Mouse (Mus musculus) forebrain, embryonic 13.5 days (tissue): ENCODE measurements at regions not wholly inside any gene's neighbourhood (a gene's known extent, or its start where the extent isn't known, plus 50 kb on each side); places are given as distances from the start of the nearest gene placed in this dataset.

ENCODE experiments used
- ATAC-seq: fragments of 200-750 bp; cut with Nextera tagmentation; 2 replicates; pipeline ENCODE4 v1.8.0; 2017
- H3K27ac ChIP-seq: fragments of 300-500 bp; sonication (generic); 2 replicates; pipeline ENCODE4 v1.5.1; 2015; ENCODE audit warnings: inconsistent platforms, mild to moderate bottlenecking, moderate library complexity
- H3K27me3 ChIP-seq: fragments of 300-500 bp; sonication (generic); 2 replicates; pipeline ENCODE4 v1.6.1; 2015; ENCODE audit warnings: mild to moderate bottlenecking, inconsistent platforms
- H3K36me3 ChIP-seq: fragments of 300-500 bp; sonication (generic); 2 replicates; pipeline ENCODE4 v1.6.1; 2015; ENCODE audit warnings: mild to moderate bottlenecking, inconsistent platforms; ENCODE audit not compliant: poor library complexity, severe bottlenecking
- H3K4me1 ChIP-seq: fragments of 300-500 bp; sonication (generic); 2 replicates; pipeline ENCODE4 v1.6.1; 2015; ENCODE audit warnings: inconsistent platforms
- H3K4me2 ChIP-seq: fragments of 300-500 bp; sonication (generic); 2 replicates; pipeline ENCODE4 v1.6.1; 2015; ENCODE audit warnings: inconsistent platforms, mild to moderate bottlenecking, moderate library complexity
- H3K4me3 ChIP-seq: fragments of 300-500 bp; sonication (generic); 2 replicates; pipeline ENCODE4 v1.5.1; 2015; ENCODE audit warnings: mild to moderate bottlenecking, inconsistent platforms
- H3K9ac ChIP-seq: fragments of 300-500 bp; sonication (generic); 2 replicates; pipeline ENCODE4 v1.6.1; 2015; ENCODE audit warnings: mild to moderate bottlenecking, inconsistent platforms
- H3K9me3 ChIP-seq: fragments of 300-500 bp; sonication (generic); replicated peaks from 2 replicates; pipeline ENCODE4 v1.6.1; 2016; ENCODE audit warnings: inconsistent platforms
- WGBS: fragments of 180-500 bp; shearing (Covaris S2); methylation state at CpG from one replicate; pipeline ENCODE4 v1.1.7; 2015; 5-methylcytosine and 5-hydroxymethylcytosine counted together

DNA sequence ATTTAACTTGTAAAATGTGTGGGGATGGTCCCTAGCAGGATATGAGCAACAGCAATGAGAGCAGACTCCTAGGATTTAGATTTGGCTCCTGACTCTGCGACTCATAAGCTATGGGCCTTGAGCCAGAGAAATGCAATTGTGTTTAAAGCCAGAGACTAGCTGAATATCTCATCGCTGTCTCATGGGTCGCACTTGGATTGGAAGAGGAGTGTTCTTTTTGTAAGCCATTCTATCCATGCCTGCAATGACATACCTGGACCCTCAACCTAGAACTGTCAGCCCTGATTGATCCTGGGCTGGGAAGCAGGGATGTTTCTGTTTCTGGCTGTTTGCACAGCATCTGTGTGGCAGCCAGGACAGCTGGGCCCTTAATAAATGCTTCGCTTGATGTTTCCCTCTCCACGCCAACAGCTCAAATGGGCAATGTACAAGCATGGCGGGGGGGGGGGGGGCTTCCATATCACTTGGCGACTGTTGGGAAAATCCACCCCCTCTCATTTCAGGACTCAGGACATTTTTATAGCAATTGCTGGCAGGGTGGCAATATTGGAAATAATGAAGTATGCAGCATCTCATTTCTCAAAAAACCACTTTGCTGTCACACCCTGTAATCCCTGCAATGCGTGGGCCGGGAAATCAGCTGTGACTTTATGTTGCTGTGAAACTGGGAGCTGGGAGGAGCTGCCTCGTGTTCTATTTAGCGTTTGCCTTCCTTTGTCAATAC lies 338.0 kb downstream of the Hs3st1 start:
- Histone ChIP-seq H3K9me3 (no peaks in the 10 kb centered on the region), H3K4me2 (no peak overlapping the region), H3K4me3 (no peak overlapping the region), H3K27me3 (no peaks in the 10 kb centered on the region), H3K27ac (peak overlapping the region; percentile 12; the same call in 1 of the 2 replicates), H3K4me1 (peaks cover 22% of the 10 kb centered on the region), H3K36me3 (no peaks in the 10 kb centered on the region), H3K9ac (no peak overlapping the region)
- peak; percentile 42; the same call in 1 of the 2 replicates for ATAC-seq
- WGBS, result 39% methylated on average over 11 of the region's 11 CpGs

DNA sequence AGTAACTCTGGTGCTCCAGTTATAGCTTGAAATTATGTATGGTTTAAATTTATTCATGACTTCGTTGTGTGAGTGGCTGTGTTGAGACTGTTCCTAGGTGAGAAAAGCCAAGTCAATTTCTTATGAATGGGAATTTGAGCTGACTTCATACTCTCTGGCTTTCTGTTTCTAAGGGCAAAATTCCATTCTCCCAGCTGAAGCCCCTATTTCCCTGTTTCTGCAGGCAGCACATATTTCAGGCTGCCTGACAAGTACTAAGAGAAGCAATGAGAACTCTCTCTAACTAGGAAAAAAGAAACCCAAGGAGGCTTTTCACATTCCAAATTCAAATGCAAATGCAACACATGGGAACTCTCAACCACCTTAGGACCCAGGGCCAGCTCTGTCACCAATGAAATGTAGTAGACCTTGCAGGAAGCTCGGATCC lies 338.7 kb downstream of the Hs3st1 start:
- WGBS, result 51% methylated on average over 2 of the region's 2 CpGs

DNA sequence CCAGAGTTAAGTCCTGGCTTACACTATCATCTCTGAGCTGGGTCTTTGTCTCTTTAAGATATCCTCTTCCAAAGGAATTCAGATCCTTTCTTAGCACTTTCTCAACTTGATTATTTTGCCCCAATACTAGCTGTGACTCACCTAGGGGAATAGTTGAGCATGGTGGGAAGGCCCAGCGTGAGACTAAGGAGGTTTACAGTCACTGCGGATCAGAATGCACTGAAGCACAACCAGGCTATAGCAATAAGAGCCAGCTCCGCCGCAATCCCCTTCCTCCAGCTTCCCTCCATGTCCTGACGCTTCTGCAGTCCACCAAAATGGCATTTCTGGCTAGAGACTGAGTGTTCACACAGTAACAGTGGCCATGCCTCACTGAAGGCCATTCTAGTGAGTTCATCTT lies 342.5 kb downstream of the Hs3st1 start:
- no peaks in the 10 kb centered on the region for H3K27me3 ChIP-seq
- peaks cover 14% of the 10 kb centered on the region for H3K4me1 ChIP-seq
- no peak for ATAC-seq
- no peak overlapping the region for H3K4me3 ChIP-seq
- no peaks in the 10 kb centered on the region for H3K9me3 ChIP-seq
- H3K27ac ChIP-seq, result no peak overlapping the region
- H3K9ac ChIP-seq, result no peak overlapping the region
- no peak overlapping the region for H3K4me2 ChIP-seq
- WGBS, result 48% methylated on average over 5 of the region's 5 CpGs
- H3K36me3 ChIP-seq, result no peaks in the 10 kb centered on the region

More for the DNA sequence above, 338.7 kb downstream of the Hs3st1 start:
- no peak overlapping the region for H3K9ac ChIP-seq
- 0 out of 2 replicates have a peak overlapping the region, but pooled peaks have one; percentile 12 for H3K27ac ChIP-seq
- no peaks in the 10 kb centered on the region for H3K9me3 ChIP-seq
- H3K4me1 ChIP-seq, result peaks cover 22% of the 10 kb centered on the region
- H3K4me3 ChIP-seq, result no peak overlapping the region
- peak; percentile 34; the same call in 1 of the 2 replicates for ATAC-seq
- H3K27me3 ChIP-seq, result no peaks in the 10 kb centered on the region
- H3K36me3 ChIP-seq, result no peaks in the 10 kb centered on the region
- H3K4me2 ChIP-seq, result no peak overlapping the region

DNA sequence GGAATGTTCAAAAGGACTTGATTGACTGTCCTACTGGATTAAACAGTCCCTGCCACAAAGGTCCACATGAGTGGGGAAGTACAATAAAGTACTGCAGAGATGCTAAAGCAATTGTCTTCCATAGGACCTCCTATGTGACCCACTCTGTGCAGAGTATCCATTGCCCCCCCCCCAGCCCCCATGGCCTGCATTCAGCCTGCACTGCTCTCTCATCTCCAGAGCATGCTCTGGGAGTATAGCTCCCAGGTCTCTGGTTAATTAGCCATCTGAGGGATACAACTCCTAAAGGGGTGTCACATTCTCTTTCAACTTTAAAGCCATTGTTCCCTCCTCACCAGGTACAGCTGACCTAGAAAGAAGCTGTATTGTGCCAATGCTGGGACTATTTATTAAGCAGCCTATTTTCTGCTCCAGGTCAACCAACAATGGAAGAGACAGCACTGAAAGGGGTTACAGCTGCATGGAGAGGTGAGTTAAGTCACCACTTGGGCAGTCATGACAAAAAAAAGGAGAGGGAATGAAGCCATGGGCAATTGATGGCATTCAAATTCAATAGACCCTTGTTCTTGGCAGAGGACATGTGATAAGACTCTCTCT lies 364.8 kb downstream of the Hs3st1 start:
- Histone ChIP-seq H3K27ac (no peak overlapping the region), H3K9me3 (no peaks in the 10 kb centered on the region), H3K27me3 (no peaks in the 10 kb centered on the region), H3K4me3 (no peak overlapping the region), H3K36me3 (no peaks in the 10 kb centered on the region), H3K4me1 (no peaks in the 10 kb centered on the region), H3K4me2 (no peak overlapping the region), H3K9ac (no peak overlapping the region)
- peak; percentile 75; the same call in 1 of the 2 replicates for ATAC-seq

DNA sequence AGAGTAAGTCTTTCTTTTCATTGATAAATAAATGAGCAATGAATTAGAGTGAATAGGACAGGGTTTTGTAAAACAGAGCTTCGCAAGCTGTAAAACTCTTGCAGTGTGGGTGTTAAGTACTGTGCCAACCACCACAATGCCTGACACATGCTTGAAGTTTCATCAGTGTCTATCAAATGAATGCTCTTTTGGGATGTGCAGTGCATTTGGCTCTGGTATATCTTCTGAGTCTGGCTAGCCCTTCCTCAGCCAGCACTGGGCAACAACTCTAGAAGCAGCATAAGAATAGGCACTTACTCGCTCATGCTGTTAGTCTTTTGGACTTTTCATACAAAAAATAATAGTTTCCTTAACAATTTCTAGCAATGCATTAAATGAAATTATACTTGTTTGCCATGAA lies 370.9 kb downstream of the Hs3st1 start:
- Histone ChIP-seq H3K4me2 (no peak overlapping the region), H3K27me3 (no peaks in the 10 kb centered on the region), H3K9ac (no peak overlapping the region), H3K4me3 (no peak overlapping the region), H3K27ac (no peak overlapping the region), H3K4me1 (no peaks in the 10 kb centered on the region), H3K36me3 (no peaks in the 10 kb centered on the region), H3K9me3 (no peaks in the 10 kb centered on the region)
- 83% methylated on average over 2 of the region's 2 CpGs for WGBS
- ATAC-seq, result no peak

DNA sequence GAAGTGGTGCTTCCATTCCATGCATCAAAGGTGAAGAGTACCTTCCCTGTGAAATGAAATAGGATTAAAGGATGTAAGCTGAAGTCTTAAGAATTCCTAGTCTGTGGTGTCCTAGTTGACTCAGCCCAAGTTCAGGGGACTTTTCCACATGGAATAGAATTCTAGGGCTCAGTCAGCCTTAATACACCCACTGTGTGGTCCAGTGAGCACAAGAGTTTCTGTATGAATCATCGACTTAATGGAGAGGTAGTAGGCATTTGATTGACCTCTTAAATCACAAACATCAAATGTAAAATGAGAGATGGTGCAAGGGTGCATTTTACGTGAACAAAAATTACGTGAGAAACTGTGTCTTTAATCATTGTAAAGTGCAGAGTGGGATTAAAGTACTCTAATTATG lies 381.1 kb downstream of the Hs3st1 start:
- Histone ChIP-seq H3K36me3 (no peaks in the 10 kb centered on the region), H3K4me1 (no peaks in the 10 kb centered on the region), H3K9me3 (no peaks in the 10 kb centered on the region), H3K27me3 (no peaks in the 10 kb centered on the region), H3K27ac (no peak overlapping the region), H3K4me2 (no peak overlapping the region), H3K4me3 (no peak overlapping the region), H3K9ac (no peak overlapping the region)
- ATAC-seq, result no peak
- WGBS, result 89% methylated on average over 3 of the region's 3 CpGs

DNA sequence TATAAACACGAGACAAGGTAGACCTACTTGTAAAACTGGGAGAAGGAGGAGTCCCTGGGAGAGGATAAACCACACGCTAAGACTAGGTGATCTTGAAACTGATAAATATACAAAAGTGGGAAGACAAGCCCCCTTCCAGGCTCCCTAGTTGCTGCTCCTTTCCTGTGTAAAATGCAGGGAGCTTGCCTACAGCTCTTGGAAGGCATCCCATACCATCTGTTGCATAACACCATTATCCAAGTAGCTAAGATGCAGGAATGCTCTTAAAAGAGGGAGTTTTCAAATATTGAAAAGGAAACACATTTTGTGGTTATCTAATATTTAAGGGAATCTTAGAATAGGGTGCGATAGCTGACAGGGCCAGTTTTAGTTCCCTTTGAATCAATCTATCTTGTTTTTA lies 406.6 kb downstream of the Hs3st1 start:
- H3K9ac ChIP-seq, result no peak overlapping the region
- H3K4me2 ChIP-seq, result no peak overlapping the region
- WGBS, result 87% methylated on average over 3 of the region's 3 CpGs
- no peaks in the 10 kb centered on the region for H3K27me3 ChIP-seq
- H3K36me3 ChIP-seq, result no peaks in the 10 kb centered on the region
- no peak overlapping the region for H3K27ac ChIP-seq
- peaks cover 10% of the 10 kb centered on the region for H3K4me1 ChIP-seq
- no peak overlapping the region for H3K4me3 ChIP-seq
- H3K9me3 ChIP-seq, result no peaks in the 10 kb centered on the region
- ATAC-seq, result no peak

DNA sequence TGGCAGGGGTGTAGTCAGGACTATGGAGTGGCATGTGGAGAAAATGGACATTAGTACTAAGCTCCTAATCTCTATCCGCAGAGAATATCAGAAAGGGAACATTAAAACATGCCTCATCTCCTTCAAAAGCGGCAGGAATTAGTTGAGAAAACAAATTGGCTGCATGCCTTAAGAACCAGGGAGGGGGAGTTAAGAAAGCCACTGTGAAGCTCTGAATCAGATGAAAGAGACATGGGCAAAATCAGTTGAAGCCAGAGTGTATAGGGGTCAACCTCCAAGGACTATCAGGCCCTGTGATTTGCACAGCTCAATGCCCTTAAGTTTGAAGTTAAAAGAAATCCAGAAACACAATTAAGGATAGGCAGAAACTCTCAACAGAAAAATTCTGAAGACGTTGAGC lies 408.3 kb downstream of the Hs3st1 start:
- no peaks in the 10 kb centered on the region for H3K9me3 ChIP-seq
- H3K27ac ChIP-seq, result no peak overlapping the region
- no peaks in the 10 kb centered on the region for H3K27me3 ChIP-seq
- peaks cover 10% of the 10 kb centered on the region for H3K4me1 ChIP-seq
- H3K4me2 ChIP-seq, result no peak overlapping the region
- 22% methylated on average over 3 of the region's 3 CpGs for WGBS
- ATAC-seq, result peak; percentile 39; the same call in 1 of the 2 replicates
- H3K4me3 ChIP-seq, result no peak overlapping the region
- H3K36me3 ChIP-seq, result no peaks in the 10 kb centered on the region
- H3K9ac ChIP-seq, result no peak overlapping the region

DNA sequence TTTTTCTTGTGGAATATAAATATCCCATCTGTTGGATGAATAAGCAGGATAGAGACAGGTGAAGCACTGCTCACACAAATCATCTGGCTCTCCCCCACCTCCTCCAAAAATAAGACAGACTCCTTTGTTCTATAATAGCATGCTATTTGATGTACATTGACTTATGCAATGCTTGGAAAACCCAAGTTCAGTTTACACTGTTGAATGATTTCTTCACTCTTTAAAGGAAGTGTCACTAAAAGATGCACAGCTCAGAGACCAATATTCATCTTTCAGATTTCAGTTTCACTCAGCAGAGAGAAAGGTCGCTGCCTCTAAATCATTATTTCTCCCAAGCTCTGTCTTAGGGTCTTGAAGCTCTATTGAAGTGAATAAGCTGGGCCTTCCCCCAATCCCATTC lies 417.4 kb downstream of the Hs3st1 start:
- H3K36me3 ChIP-seq, result no peaks in the 10 kb centered on the region
- H3K27ac ChIP-seq, result no peak overlapping the region
- WGBS, result 84% methylated on average over 1 of the region's 1 CpGs
- no peak for ATAC-seq
- no peak overlapping the region for H3K4me2 ChIP-seq
- H3K9me3 ChIP-seq, result no peaks in the 10 kb centered on the region
- no peak overlapping the region for H3K4me3 ChIP-seq
- H3K4me1 ChIP-seq, result no peaks in the 10 kb centered on the region
- no peaks in the 10 kb centered on the region for H3K27me3 ChIP-seq
- no peak overlapping the region for H3K9ac ChIP-seq

DNA sequence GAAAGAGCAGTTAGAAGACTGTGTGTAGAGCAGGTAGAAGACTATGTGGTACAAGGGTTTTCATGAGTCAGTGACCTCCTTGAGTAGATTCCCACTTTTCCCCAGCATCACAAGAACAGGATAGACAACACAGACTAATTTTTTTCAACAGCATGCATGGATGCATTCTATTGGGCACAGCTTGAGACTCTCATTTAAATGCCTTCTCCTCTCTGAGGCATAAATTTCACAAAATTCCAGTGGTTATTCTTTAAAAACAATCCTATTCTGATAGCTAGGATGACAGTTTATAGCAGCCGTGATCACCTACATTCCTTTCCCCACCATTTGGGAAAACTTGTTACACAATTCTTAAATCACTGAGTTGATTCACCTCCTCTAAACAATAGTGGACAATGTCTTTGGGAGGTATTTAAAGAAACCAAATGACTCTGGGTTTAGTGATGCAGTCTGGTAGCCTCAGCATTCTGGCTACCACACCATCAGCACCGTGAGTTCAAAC lies 418.7 kb downstream of the Hs3st1 start:
- WGBS, result 96% methylated on average over 2 of the region's 2 CpGs
- H3K36me3 ChIP-seq, result no peaks in the 10 kb centered on the region
- no peaks in the 10 kb centered on the region for H3K9me3 ChIP-seq
- no peak overlapping the region for H3K27ac ChIP-seq
- H3K27me3 ChIP-seq, result no peaks in the 10 kb centered on the region
- no peak overlapping the region for H3K4me3 ChIP-seq
- no peak for ATAC-seq
- H3K9ac ChIP-seq, result no peak overlapping the region
- no peak overlapping the region for H3K4me2 ChIP-seq
- no peaks in the 10 kb centered on the region for H3K4me1 ChIP-seq

DNA sequence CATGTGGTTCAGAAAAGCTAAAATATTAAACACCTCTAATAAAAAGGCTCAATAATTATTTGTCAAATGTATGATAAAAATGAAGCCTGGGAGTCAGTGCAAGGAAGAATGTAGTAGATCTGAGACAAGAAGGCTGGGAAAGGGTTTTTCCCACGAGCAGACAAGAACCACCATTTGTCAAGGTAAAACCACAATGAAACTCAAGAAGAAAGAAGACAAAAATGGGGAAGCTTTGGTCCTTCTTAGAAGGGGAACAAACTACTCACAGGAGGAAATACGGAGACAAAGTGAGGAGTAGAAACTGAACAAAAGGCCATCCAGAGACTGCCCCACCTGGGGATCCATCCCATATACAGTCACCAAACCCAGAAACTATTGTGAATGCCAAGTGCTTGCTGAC lies 420.0 kb downstream of the Hs3st1 start:
- Histone ChIP-seq H3K36me3 (no peaks in the 10 kb centered on the region), H3K4me2 (no peak overlapping the region), H3K4me3 (no peak overlapping the region), H3K4me1 (no peaks in the 10 kb centered on the region), H3K27me3 (no peaks in the 10 kb centered on the region), H3K9ac (no peak overlapping the region), H3K27ac (no peak overlapping the region), H3K9me3 (no peaks in the 10 kb centered on the region)
- no peak for ATAC-seq
- WGBS, result 76% methylated on average over 2 of the region's 2 CpGs

DNA sequence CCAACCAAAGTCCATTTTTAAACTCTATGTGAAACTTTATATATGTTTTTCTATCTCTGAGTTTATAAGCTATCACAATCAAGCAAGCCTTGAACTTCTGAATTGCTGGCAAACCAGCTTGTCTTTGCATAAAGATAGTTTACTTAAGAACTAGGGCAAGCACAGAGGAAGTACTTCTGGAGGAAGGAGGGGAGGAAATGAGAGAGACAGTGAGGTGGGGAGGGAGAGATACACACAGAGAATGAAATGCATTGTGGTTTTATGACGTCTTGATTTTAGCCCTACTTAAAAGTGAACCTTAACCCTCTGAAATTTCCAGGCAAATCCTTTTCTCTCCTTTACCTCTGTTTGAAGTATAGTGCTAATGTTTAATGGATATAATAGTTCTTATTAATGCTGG lies 421.0 kb downstream of the Hs3st1 start:
- H3K4me1 ChIP-seq, result no peaks in the 10 kb centered on the region
- 84% methylated on average over 1 of the region's 1 CpGs for WGBS
- no peaks in the 10 kb centered on the region for H3K36me3 ChIP-seq
- H3K27ac ChIP-seq, result no peak overlapping the region
- ATAC-seq, result no peak
- no peak overlapping the region for H3K4me2 ChIP-seq
- no peak overlapping the region for H3K4me3 ChIP-seq
- H3K9me3 ChIP-seq, result no peaks in the 10 kb centered on the region
- no peak overlapping the region for H3K9ac ChIP-seq
- no peaks in the 10 kb centered on the region for H3K27me3 ChIP-seq
